In genomic region chr9:110689261-110689779, GRCm38 (mm10) we compare ENCODE assay signal across 14 mouse cellular contexts. TPM values are rescaled to one million over a fixed set of nuclear protein-coding genes. Genes with fewer than 3 reads are reported as not detected.
DNase-seq lines count a peak whose midpoint lies in the region; ATAC-seq and TF ChIP-seq lines count a peak whose summit lies in the region.
"Had no signal": no experiment of that assay in that cellular context is flagged by ENCODE, and none has a peak within 500 bp of the region (broad histone marks: within the 10 kb centered on the region; RNA-seq: fewer than 3 reads in every experiment).

No protein-coding gene starts in this region.

- peak overlapping the region; percentile 47 for H3K27ac ChIP-seq in lung, embryonic 14.5 days (ENCODE audit: low read depth)

- ATAC-seq in lung, embryonic 14.5 days (ENCODE audit: insufficient read depth), result peak; percentile 45; the same call in 1 of the 2 replicates
- ATAC-seq: CD4-positive, CD25-positive, alpha-beta regulatory T cell, adult 4 months; midbrain, embryonic 16.5 days had no signal

- H3K9me3 ChIP-seq in lung, embryonic 14.5 days (ENCODE audit: low read depth, low read length), result no peaks in the 10 kb centered on the region

- H3K4me1 ChIP-seq in lung, embryonic 14.5 days (ENCODE audit: insufficient read depth), result no peaks in the 10 kb centered on the region

- H3K9ac ChIP-seq in lung, embryonic 14.5 days, result no peak overlapping the region

- peak overlapping the region; percentile 1; the same call in 1 of the 2 replicates for H3K4me2 ChIP-seq in lung, embryonic 14.5 days

- H3K4me3 ChIP-seq in lung, embryonic 14.5 days (ENCODE audit: low read depth, low read length), result no peak overlapping the region
- H3K4me3 ChIP-seq: erythroblast, embryonic 14.5 days had no signal

- H3K27me3 ChIP-seq in lung, embryonic 14.5 days (ENCODE audit: insufficient read depth, low read length), result no peaks in the 10 kb centered on the region

- TF ChIP-seq CTCF in lung, embryonic 14.5 days (IDR thresholded peaks at IDR 0.05; ENCODE audit: low read depth), result no peak

- H3K36me3 ChIP-seq in lung, embryonic 14.5 days (ENCODE audit: insufficient read depth), result peaks cover 8% of the 10 kb centered on the region; the same call in 1 of the 2 replicates

- WGBS in lung, embryonic 14.5 days, result 68% methylated on average over 8 of the region's 8 CpGs

- DNase-seq in urinary bladder, adult 18-20 months (ENCODE audit: low spot score in 2 of 2), result peak; percentile 53 to 58
- DNase-seq in urinary bladder, postnatal 25 days (ENCODE audit: low spot score), result no peak
- DNase-seq in kidney, postnatal 14 days, result peak; percentile 85
- peak; percentile 44 for DNase-seq in lung, embryonic 14.5 days
- DNase-seq in yolk sac, embryonic 10.5 days (ENCODE audit: low spot score), result peak; percentile 34
- DNase-seq in Muller cell, postnatal 12 days (ENCODE audit: inconsistent ontology term), result no peak
- no peak for DNase-seq in right cerebral cortex, postnatal 10 days (ENCODE audit: low spot score in 2 of 2)
- DNase-seq in adrenal gland, adult (ENCODE audit: inconsistent age in 2 of 2, low spot score in 1 of 2), result no peak
- DNase-seq: cerebellum, postnatal 36 days; gastrocnemius, postnatal 10 days; thymus, postnatal 4 days had no signal

RNA-seq across cellular contexts. Expression of gene Ccdc12, which starts 33.0 kb away (rescaled TPM):
- 143 and 155 TPM in 2 replicates for polyA plus RNA-seq in lung, embryonic 14.5 days (2014; fragmentation: Nextera tagmentation; extraction: Ambion mirVana)

RNA-seq across cellular contexts. Expression of gene Nbeal2, which starts 35.4 kb away (rescaled TPM):
- polyA plus RNA-seq in lung, embryonic 14.5 days (2014; fragmentation: Nextera tagmentation; extraction: Ambion mirVana), result 3.2 and 3.8 TPM in 2 replicates

RNA-seq across cellular contexts. Expression of gene Myl3, which starts 52.3 kb away (rescaled TPM):
- 1.9 TPM in 2 replicates for polyA plus RNA-seq in lung, embryonic 14.5 days (2014; fragmentation: Nextera tagmentation; extraction: Ambion mirVana)
- polyA plus RNA-seq: CD4-positive, CD25-positive, alpha-beta regulatory T cell, adult 4 months; erythroblast, embryonic 14.5 days had no signal

RNA-seq across cellular contexts. Expression of gene Pth1r, which starts 57.6 kb away (rescaled TPM):
- polyA plus RNA-seq in lung, embryonic 14.5 days (2014; fragmentation: Nextera tagmentation; extraction: Ambion mirVana), result 88.6 and 97.8 TPM in 2 replicates
- polyA plus RNA-seq: CD4-positive, CD25-positive, alpha-beta regulatory T cell, adult 4 months; erythroblast, embryonic 14.5 days had no signal

Comparison
In these comparisons a context has a peak if more than half of its experiments do, and no peak if none do; other contexts are left out.
1. DNase-seq: peak in urinary bladder, adult 18-20 months (2 of 2), kidney, postnatal 14 days (single experiment), lung, embryonic 14.5 days (single experiment) and yolk sac, embryonic 10.5 days (single experiment); none in urinary bladder, postnatal 25 days (single experiment), Muller cell, postnatal 12 days (single experiment), right cerebral cortex, postnatal 10 days (0 of 2) and adrenal gland, adult (0 of 2).